Mouse (Mus musculus) ovary, postnatal 36 days (tissue): ENCODE measurements at regions not wholly inside any gene's neighbourhood (a gene's known extent, or its start where the extent isn't known, plus 50 kb on each side); places are given as distances from the start of the nearest gene placed in this dataset.
A peak's percentile ranks its signal among the peaks of the same experiment; 100 is the strongest.

ENCODE experiments used
- DNase-seq: peaks from one replicate; pipeline ENCODE4 v3.0.0; 2022; ENCODE audit warnings: low spot score, mixed read lengths

DNA sequence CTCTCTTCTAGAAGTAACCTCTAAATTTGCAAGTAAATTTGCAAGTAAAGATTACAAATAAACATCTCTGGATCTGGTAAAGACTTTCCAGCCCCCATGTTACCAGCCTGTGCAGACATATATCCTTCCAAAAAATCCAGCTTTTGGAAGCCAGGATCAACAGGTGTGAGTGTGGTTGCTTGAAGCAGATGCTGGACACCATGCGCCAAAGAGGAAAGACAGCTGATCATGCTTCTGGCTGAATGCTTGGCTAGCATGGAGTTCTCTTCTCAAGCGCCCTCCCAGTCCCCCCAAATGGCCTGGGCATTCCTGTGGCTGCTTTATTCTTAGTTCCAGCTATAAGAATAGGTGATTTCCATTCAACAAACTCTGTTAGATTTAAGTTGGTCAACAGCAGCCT, 404.9 kb downstream of the Gm45692 start:
- DNase-seq, result no peak

DNA sequence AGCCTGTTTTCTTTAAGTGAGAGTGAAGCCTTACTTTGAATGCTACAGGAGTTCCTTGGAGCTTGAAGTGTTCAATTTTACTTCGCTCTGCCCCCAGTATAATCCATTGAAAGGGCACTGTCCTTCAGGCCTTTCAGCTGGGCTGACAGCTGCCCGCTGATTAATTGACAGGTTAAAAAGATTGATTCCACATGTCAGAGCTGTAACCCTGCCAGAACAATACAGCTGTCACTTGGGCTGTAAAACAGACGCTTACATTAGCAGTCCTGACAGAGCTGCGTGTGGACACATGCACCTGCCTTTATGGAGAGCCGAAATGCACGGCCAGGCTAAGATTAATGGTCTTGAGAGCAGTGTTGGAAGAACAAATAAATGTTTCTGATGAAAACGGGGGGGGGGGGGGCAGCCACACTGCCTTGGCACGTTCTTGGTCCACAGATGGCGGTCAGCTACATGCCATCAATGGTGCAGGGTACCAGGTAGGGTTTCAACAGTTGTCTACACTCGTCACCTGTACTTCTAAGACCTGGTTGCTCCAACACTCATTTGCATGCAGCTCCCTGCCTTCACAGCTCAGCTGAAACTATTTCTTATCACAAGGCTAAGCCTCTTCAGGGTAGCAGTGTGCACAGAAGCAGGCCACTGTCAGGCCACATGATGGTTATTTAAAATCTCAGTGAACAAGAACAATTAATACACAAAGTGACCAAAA, 407.3 kb downstream of the Gm45692 start:
- no peak for DNase-seq

DNA sequence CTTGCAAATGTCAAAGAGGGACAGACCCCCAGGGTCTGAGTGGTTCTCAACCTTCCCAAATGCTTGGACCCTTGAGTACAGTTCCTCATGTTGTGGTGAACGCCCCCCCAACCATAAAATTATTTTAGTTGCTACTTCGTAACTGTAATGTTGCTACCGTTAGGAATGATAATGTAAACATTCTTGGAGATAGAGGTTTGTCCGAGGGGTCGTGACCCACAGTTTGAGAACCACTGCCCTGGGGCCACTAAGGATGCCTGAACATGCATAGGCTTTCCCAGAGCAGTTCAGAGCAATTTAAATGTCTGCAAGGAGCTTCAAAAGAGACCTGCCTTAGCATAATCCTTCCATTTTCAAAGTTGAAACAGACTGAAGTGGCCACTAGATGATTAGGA, 407.8 kb downstream of the Gm45692 start:
- DNase-seq, result no peak

DNA sequence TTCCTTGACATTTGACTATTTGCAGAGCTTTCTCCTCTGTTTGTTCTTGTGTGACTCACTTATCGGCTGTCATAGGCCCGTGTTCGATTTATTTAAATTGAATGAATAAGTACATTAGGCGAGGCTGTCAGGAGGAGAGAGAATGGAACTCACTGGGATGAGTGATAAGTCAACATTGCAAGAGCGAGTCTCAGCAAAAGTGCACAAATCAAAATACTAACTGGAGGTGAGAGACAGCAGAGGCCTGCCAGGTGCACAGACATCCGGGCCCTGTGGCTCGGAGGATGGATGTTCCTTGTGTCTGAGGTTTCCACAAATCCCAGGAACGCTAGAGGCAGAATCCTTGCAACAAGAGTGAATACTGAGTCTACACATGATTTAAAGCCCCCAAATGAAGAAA, 410.6 kb downstream of the Gm45692 start:
- DNase-seq, result no peak

DNA sequence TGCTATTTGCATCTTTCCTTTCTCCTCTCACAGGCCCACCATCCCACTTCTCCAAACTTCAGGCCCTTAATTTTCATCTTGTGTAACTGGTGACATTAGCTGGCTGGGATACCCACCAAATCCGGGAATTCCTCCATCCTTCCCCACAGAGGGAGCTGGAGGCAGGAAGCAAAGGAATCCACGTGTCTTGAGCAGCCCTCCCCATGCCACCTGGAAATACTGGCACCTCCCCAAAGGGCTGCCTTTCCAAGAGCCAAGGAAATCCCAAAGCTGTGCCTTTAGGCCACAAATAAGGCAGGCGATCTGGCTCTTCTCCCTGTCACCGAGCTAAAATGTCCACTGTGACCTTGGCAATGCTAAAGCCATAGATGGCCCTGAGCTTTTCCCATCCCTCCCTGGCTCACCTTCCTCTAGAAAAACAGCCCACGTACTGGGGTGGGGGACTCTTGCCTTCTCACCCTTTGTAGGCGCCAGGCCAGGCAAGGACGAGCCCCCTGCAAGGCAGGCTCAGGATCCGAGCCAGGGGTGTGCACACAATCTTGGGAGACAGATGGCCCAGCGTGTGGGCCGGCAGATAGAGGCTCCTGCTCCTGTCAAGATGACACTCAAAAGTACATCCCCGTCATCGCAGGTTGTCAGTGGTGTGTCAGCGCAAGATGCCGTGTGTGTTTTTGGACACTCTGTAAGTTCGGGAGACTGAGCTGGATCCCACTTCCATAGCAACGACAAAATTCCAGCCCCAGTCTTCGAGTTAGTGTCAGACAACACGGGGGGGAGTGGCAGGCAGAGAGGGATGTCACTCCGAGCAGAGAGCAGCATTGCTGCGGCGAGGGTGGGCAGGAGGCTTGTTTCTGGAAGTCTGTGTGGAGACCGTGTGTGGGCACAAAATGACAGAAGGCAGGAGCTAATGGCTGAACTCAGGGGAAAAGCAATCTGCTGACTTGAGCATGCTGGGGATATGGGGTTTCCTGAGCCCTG, 414.4 kb downstream of the Gm45692 start:
- DNase-seq, result no peak

DNA sequence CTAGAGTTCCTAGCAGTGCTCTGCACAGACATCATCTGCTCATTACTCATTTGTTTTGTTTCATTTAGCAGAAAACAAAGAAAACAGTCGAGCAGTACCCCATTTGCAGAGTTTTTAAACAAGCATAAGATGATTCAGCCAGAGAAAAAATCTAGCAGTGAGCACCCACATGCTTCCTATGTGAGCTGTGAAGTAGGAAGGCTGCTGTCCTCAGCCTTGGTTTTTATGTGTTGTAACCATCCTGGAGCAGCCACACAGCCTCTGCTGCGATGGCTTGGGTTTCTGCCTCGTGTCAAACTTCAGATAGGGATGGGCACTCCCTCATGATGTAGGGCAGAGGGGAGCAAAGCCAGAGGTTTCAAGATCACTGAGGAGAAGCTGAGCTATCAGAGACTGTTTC, 416.5 kb downstream of the Gm45692 start:
- DNase-seq, result no peak

DNA sequence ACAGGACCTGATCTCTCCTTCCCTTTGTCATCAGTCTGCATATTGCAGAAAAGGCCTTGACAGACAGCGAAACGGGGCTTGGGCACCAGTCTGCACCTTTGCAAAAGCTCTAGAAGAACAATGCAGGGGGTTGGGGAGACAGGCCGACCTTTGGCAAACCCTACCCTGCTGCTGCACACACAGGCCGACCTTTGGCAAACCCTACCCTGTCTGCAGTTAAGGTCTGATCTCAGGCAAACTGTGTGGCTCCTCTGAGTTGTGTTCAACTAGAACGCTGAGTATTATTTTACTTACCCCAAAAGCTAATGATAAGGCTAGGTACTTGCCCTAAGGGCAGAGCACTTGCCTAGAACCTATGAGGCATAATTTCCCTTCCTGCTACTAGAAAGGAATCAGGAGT, 423.4 kb upstream of the Zfp703 start:
- DNase-seq, result no peak

DNA sequence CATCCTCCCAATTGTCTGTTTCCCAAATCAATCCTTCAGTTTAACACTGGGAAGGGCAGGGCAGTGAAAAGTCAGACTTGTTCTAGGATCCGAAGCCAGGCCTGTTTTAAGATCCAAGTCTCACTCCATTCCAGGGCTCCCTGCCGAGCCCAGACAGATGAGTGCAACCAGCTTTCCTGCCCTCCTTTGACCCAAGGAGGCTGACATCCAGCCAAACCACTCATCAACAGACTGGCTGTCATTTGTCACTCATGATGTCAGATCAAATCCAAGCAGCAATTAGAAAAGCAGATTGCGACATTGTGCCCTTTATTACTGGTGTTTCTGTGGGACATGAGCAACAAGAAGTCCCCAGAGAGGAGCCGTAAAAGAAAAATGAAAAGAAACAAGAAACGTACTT, 417.9 kb upstream of the Zfp703 start:
- DNase-seq, result peak; percentile 26

DNA sequence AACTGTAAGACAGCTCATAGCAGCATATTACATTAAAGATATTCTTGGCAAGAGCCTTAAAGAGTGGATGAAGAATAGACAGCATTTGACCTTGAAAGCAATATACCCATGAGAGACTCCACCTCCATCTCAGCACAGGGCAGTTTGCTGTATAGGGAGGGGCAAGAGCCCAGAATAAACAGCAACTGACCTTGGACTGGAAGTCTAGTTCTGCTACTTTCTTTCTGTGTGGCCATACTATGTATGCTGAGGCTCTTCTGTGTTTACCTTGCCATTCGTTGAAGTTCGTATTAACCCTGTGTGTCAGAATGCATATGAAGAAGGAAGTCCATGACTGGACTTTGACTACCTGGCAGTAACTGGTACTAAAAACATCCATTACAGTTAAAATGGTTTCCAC, 414.0 kb upstream of the Zfp703 start:
- DNase-seq, result no peak

DNA sequence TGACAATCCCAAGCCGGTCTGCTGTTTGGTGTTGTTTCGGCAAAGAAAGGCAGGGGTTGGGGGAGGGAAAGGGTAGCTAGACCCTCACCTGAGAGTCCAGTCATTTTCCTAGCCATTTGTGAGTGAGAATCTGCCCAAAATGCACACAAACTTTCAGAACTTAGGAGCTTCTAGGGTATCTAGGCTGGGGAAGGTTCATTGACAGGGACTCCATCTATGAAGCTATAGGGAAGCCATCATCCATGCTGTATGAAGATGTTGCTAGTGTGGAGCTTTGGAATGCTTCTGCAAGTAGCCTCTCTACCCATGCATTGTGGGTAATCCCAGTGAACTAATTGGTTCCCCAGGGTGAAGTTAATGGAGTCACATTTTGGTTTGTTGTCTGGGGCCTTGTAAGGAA, 412.9 kb upstream of the Zfp703 start:
- no peak for DNase-seq

DNA sequence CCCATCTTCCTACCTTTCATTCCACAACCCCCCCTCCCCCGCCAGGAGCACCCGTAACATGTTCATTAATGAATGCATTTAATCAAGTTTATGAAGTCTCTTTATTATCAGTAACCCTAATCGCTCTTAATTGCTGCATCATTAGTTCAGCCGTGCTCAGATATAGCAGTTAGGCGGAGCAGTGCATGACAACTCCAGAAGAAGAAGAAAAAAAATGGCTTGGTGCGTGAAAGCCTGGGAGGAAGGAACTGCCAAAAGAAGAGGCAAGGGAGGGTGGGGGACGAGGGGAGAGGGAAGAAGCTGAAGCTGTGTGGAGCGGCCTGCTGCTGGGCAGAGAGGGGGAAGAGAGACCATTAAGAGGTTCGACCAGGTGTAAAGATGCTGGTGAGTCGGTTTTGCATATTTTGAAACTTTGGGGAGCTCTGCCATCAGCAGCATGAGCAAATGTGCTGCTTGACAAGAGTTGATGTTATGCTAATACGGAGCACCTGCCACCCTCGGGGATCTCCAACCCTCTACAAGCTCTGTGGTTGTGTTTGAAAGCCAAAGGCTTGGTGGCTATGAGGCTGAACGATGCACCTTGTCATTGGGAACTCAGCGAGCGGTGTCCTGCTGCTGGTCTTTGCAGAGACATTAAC, 408.6 kb upstream of the Zfp703 start:
- no peak for DNase-seq

DNA sequence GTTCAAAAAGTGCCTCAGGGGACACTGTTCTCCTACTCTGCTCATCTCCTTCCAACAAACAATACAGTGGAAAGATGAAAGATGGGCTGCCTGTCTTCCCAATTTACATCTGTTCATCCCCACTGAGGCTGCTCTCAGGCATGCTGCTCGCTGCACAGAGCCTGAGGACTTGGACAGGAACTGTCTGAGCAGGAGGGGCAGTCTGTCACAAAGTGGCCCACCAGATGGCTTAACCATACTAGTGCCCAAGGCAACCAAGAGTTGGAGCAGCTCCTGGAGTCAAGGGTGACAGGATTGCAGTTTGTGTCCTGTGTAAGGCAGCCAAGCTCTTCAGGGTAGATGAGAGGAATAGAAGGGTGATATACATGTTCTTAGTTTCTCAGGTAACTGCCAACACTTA, 388.3 kb upstream of the Zfp703 start:
- DNase-seq, result no peak

DNA sequence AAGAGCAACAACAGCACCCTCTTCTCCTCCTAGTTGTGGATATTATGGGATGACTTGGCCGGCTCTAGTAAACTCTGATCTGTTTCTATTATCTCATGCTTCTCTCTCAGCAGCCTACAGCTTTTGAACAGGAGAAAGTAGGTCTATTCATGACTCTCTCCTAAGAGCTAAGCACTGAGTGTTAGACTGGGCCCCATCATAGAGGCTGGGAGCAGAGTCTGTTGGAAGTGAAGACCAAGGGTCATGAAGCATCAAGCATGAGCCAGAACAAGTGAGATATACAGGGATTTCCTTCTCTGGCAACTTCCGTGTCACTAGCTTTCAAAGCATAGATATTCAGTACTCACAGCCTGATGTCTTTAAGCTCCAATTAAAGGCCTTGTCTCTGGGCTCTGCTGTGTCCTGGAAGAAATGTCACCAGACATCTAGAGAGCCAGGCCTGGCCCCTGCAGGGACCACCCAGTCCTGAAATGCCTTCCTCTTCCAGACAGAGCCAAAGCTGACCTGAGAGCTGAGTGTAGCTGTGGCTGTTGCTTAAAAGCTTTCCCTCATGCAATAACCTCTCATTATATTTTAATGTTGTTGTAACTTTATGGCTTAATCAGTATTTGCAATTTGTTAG, 386.4 kb upstream of the Zfp703 start:
- no peak for DNase-seq

DNA sequence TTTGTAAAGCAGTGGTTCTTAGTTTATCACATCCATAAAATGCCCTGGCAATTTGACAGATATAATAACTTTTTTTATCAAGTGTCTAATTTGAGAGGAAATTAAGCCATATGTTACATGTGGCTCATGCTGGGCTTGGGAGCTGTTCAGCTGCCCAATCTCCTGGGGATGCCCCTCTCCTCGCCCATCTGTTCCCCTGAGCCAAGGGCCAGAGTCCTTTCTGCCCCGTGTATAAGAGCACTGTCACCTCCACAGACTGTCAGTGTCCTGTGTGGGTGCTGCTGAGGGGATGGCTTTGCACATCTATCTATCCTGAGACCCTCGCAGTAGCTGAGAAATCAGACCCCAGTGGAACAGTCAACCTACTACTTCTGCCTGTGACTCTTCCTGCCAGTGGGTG, 385.9 kb upstream of the Zfp703 start:
- DNase-seq, result no peak

DNA sequence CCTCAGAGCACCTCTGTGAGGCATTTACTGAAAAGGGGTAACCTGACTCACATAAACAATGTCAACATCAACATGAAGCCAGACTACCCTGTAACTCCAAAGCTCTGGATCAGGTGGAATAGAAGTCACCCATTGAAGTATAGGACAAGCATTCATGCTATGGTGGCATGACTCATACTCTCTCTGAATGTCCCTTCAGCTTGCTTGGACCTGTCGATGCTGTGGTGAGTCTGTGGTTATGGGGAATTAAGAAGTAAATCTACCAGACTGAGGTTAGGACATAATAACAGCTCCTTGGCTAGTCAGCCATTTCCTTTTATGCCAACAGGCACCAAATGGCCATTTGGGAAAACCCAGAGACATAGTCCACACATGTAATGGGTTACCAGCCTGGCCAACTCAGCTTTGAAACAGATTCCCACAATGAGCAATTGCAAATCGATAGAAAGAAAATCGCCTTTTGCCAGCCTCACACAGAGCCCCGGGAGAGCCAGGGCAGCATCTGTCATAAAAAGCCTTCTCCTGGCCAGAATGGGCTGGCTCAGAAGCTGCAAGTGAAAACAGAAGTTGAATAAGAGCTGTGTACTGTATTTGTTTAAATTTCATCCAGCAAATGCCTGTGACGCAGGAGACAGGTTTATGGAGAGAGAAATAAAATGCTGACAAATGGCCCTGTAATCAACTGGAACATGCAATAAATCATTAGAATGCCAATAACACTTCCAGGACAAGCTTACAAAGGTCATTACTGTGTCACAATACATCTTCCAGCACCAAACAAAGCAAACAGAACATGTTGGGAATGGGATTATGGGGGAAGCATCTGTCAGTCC, 383.4 kb upstream of the Zfp703 start:
- DNase-seq, result no peak

DNA sequence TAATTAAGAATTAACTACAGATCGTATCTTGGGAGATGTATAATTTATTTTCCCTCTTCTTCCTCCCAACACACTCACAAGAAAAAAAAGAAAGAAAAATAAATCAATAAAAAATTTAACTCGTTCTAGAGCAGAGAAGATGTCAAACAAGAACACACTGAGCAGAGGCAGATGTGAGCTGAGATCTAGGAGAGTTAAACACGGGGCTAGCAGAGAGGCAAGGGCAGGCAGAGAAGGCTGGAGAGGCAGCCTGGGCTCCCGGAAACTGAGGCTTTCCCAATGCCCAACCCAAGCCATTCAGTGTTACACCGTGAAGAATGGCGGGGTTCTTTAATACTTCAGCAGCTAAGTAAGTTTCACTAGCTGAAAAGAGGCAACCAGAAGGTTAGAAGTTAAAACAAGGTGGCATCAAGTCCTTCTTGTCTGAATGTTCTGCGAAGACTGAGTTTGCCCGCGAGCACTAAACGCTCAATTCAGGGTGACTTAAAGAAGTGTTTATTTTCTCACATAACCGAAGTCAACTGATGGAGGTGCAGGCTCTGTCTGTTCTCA, 382.7 kb upstream of the Zfp703 start:
- DNase-seq, result no peak

DNA sequence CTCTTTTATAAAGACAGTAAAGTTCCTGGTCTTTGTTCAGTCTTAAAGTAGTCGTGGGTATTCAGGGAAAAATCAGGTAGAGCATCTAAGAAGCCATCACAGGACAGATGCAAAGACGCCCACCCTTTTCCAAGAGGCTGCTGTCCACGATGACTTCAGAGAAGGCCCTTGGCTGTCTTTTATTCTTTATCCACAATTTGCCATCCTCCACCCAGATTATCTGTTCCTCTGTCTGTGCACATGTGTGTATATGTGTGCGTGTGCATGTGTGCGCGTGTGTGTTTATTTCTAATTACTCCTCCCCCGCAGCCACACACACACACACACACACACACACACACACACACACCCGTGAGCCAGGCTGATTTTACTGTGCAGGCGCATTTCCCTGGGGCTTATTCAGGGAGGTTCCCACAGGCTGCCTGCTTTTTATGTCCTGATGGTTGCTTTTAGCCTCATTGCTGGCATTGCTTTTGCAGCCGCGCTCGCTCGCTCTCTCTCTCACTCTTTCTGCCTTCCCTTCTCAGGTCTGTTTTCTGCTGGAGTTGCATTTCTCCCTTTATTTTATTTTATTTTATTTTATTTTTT, 381.6 kb upstream of the Zfp703 start:
- no peak for DNase-seq

DNA sequence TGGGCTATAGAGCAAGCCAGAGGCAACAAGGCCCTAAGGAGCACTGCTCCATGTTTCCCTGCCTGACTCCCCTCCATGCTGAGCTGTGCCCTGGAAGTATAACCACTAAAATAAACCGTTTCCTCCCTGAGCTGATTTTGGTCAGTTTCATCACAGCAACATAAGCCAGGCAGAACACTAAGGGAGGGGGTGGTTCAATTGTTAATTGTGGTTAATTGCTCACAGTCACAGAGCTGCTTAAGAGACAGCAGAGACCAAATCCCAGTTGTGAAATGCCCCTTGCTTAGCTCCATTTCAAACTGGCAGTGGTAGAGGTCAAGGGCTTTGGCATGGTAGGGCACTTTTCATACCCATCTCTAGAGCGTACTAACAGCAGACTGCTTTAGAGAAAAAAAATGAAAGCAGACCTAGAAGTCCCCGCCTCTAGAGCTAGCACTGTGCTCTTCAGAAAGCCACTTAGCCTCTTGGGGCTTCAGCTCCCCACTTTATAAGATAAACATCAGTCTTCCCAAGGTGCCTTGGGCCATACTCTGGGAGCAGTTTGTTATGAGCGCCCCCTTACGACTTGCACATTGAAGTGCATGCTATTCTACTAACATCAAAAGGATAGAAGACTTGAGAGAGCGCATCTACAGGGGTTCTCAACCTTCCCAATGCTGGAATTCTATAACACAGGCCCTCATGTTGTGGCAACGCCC, 380.3 kb upstream of the Zfp703 start:
- no peak for DNase-seq

DNA sequence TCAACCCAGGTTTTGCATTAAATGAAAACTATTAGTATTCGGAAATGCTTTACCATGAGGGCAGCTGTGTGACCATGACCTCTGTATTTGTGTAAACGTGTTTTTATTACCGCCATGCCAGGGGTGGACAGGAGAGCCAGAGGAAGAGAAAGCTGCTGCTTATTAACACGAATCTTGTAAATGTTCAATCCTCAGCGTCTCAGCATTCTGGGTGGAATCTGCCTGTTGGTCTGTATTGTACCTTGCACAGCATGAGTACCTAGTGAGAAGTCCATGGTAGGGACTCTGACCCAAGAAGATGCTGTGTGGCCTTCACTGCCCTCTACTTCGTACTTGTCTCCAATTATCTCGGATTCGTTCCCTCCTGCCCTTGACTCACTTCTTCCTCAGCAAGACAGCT, 378.6 kb upstream of the Zfp703 start:
- DNase-seq, result no peak

DNA sequence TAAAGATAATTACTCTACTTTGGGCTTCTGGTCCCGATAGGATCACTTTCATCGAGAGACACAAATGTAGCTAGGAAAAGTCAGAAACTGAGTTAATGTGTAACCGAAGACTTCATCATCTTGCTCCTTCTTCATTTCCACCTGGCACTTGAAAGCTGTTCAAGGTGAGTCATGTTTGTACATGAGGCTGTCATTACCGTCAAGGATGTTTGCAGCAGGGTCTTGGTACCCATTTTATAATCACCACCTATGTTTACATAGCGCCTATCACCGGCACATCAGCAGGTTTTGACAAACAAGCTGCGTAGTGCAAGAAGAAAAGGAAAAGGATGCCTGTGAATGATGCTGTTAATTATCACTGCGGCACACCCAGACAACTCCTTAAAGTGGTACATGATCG, 377.0 kb upstream of the Zfp703 start:
- no peak for DNase-seq
